Mouse (Mus musculus) naive thymus-derived CD4-positive, alpha-beta T cell, adult 2 months (primary cell): ENCODE results near the gene C1ql2.

ENCODE experiments used
- DNase-seq: peaks from one replicate; pipeline ENCODE4 v3.0.0-alpha.2; 2011; ENCODE audit warnings: low read depth

C1ql2 gene

DNA sequence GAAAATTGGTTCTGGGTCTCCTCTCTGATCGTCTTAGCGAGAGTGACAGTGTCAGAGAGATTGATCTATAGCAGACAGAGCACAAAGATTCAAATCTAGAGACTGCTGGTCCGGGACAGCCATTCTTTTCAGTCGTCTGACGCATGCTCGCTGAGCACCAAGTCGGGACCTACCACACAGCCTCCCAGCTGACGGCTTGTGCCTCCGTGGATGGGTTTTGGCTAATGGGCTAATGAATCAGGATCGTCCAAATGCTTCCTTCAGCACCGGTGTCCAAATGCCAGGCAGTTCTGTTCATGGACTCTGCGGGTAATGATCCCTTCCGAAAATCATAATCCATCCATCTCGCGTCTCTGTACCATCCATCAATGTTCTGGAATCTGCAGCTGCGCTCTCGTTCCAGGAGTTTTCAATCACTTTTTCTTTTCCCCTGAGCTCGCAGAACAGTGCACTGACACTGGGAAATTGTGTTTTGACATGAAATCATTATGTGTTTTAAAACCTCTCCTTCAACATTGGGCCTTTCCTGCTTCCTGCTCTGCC, 44.7 kb downstream of the C1ql2 start:
- DNase-seq, result no peak

- DNase-seq, result no peak
Measured at GRCm38 (mm10) chr1:120389734-120390133, 49.4 kb downstream of the C1ql2 start.

DNA sequence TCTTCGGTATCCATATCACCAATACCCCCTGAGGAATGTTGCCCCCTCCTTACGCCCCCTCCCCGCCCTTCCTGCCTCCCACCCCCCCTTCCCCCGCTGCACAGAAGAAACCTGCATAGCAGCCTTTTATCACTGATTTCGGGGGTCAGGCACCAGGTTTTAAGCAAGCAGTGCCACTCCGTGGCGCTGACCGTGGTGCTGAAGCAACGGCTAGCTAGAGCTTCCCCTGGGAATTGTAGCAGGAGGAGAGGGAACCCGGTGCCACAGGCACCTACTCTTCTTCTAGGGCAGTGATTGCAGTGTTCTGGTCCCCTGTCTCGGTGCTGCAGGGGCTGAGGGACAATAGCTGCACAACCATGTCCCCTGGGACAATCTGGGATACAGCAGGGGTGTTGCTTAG, 50.0 kb downstream of the C1ql2 start:
- DNase-seq, result no peak
